Mouse (Mus musculus): ENCODE results near the gene Grap2. TPM values are rescaled to one million over a fixed set of nuclear protein-coding genes. Genes with fewer than 3 reads are reported as not detected.

Grap2 gene
- total RNA-seq (2021) = under 1 TPM; 0.08 to 0.32 TPM
- long read RNA-seq, experiment 1 = 0 reads
- long read RNA-seq, experiment 2 = 0 reads

DNA sequence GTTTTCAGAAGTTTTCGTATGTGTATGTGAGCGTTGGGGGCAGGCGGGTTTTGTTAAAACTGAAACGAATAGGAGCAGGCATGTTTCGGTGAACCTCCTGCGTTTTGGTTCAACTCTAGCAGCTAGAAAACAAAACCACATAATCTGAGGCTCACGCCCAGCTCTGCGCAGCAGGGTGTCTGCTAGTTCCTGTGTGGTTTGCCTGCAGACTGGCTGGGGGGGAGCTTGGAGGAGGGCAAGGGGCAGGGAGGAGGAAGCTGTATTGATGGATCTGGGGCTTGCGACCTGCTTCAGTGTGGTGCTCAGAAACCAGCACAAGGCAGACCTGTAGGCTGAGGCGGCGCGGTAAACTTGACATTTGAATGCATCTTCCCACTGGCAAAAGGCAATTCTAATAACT lies at the start of gene Grap2:
Grap2 (plus strand) TSS at position 304 of the 400 bp plus-strand sequence.
- peak; percentile 41 for DNase-seq

DNA sequence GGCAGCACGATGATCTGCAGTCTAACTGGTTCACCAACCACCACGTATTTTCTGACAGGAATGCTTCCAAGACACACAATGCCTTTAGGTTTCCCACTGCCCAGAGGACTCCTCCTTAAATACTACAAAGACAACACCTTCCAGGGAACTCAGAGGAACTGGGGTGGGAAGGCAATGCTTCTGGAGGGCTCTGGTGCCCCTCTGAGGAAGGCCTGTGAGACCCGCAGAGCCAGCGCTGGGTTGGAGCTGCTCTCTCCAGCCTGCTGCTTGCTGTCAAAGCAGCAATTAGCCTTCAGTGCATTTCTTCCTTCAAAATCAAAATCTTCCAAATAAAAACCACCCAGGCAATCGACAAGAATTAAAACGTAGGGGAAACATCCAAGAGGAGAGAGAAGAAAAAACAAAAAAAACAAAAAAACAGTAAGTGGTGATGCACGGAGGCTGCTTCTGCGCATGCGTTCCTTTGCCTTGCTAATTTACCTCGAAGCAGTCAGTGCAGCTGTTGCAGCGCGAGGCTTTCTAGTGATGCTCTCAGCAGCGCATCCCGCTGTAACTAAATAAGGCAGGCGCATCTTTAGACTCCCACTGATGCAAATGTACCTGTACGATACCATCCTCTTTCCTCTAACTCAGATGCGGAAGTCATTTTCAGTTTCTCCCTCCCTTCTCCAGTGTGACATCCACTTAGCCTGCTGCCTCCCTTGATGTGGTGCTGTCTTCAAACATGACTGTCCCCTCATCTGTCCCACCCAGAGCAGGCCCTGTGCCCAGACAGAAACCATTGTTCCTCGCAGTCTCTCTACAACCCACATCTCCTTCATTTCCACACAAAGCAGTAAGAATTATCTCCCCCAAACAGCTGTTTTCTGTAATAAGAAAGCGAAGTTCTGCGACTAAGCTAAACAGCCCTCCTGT lies 42.2 kb upstream of the Grap2 start:
- DNase-seq = no peak

DNA sequence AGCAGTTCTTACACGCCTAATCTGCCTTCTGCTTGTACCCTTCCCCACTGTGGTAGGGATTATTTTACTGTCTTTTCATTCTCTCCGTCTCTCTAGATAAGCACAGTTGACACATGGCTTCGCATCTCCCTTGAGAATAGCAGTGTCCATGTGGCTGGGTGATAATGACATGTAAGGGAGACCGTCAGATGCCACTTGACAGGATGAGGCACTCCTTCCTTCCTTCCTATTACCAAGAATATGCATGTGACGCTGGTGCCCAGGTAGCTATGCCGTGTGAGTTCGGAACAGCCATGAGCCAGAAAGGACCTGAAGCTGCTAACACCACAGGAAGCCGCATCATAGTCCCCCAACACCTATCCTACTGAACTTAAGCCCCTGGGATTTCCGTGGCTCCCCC lies 41.4 kb upstream of the Grap2 start:
- DNase-seq = no peak

DNA sequence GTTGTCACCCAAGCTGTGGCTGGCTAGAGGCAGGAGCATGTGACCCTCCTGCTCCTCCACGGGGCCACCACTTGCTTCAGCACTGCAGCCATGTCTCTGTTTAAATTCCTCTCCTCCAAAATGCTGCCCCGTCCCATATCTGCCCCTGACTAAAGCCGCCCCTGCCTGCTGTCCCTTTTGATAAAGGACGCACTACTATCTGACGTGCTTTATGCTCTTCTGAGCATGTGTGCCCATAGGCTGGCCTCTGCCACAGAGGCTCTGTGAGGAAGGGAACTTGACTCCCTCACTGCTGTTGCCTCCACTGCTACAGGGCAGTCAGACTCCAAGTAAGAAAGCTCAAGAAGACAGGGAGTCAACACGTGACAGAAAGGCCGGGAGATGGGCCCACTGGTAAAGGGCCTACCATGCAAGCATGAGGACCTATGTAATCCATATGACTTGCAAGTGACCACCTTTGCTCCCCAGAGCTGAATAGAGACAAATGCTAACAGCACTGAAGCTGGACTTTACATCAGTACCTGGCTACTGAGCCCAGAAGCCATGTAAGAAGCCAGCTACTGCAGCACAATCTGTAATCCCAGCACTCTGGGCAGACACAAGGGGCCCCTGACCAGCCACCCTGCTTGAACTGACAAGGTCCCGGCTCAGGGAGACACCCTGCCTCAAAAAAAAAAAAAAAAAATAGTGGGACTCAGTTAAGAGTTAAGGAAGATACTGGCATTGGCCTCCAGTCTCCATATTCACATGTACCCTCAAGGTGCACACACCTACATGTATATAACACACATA lies 39.9 kb upstream of the Grap2 start:
- DNase-seq = no peak

DNA sequence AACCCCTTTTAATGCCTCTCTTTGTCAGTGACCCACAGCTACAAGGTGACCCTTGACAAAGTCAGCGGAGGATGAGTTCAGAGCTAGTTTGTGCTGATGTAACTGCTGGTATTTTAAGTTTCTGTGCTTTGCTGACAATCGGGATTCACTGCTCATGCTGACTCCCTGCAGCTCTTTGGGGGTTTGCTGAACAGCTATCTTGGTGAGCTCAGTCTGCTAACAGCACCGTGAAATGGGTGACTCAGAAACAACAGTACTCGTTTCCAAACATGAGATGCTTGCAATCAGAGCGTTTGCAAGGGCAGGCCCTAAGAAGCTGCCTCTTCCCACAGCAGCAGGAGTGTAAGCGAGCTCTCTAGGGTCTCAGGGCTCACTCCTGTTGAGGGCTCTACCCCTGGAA lies 39.1 kb upstream of the Grap2 start:
- DNase-seq = no peak

DNA sequence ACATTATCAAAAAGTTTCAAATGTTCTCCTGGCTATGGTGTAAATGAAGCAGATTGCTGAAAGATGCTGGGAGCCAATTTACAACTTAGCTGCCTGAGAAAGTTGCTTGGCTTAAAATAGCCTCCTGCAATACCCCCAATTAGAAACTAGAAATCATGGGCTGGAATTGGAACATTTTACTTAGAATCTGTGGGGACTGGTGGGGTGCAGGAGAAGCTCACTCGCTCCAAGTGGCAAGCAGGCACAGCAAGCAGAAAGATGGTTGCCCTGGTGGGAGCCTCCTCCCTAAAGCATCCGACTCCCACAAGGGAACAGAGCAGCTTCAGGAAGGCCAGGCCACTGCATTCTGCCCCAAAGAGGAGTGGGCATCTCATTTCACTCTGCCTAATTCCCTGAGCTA lies 36.3 kb upstream of the Grap2 start:
- DNase-seq = no peak

DNA sequence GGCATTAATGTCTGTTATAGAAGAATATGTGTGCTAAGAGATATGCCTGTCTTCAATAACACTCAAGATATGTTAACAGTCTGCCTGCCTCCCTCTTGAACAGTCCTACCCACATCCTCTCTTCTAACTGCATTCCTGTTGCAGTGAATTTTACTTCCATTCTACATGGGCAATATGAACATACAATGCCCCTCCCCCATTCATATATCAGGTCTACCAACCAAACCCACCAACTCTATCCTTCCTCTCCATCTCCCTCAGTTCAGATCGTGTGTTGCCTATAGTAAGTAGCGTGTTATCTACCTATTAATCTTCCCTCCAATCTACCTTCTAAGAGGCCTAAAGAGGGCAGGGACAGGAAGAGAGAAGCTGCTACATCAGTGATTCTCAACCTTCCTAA lies 34.3 kb upstream of the Grap2 start:
- no peak for DNase-seq

DNA sequence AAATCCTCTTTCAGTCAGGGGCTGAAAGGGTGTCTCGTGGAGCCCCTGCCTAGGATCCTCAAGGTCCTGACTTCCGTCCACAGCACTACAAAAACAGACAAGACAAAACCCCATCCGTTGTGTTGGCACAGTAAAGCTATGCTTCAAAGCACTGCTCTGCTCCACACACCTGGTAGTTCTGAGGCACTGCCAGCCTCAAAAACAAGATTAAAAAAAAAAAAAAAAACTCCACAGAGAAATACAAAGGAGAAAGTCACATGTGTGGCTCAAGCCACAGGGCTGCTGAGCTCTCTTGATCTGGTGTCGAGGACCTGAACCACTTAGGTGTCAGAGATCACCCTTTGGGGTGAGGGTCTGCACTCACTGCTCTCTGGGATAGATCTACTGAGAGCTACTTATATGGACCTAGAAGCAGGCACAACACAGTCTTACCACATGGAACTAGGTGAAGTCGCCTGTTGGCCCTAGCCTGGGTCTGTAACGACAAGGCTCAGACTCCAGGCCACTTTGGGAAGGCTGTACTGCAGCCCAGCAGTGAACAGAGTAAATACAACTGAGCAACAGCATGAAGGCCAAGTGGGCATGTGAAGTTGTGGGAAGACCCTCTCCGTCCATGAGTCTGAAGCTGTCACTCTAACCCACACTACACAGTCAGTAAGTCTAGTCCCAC lies 33.6 kb upstream of the Grap2 start:
- DNase-seq = no peak

DNA sequence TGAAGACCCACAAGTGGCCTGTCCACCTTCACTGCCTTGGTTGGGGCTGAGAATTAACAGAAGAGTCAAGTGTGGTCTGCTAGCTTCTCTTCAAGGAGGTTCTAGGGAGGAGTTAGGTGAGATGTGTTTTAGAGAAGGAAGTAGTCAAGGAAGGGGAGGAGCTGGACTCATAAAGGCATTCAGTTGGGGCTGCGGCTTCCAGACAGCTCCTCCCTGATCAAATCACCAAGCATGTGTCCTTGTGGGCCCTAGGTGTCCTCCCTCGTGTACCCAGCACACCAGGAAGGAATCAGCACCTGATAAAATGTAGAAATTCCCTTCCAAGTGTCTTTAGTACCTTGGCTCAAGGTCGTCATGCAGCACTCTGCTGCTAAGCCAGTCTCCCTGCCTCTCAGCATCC lies 28.3 kb upstream of the Grap2 start:
- DNase-seq = no peak

DNA sequence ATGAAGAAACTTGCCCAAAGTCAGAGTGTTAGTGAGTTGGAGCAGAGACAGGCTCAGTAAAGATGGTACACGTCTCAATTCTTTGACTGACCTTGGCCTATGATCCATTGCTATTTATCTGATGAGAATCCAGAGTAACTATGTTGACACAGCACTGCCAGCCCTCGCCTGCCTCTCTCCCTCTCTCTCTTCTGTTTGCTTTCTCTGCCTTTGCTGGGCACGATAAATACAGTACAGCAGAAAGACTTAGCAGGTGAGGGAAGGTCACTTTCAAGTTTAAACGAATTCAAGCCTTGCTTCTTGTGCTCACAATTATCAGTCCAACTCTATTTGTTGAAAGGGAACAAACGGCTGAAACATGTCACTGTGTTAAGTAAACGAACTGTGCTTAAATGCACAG lies 27.0 kb upstream of the Grap2 start:
- no peak for DNase-seq

DNA sequence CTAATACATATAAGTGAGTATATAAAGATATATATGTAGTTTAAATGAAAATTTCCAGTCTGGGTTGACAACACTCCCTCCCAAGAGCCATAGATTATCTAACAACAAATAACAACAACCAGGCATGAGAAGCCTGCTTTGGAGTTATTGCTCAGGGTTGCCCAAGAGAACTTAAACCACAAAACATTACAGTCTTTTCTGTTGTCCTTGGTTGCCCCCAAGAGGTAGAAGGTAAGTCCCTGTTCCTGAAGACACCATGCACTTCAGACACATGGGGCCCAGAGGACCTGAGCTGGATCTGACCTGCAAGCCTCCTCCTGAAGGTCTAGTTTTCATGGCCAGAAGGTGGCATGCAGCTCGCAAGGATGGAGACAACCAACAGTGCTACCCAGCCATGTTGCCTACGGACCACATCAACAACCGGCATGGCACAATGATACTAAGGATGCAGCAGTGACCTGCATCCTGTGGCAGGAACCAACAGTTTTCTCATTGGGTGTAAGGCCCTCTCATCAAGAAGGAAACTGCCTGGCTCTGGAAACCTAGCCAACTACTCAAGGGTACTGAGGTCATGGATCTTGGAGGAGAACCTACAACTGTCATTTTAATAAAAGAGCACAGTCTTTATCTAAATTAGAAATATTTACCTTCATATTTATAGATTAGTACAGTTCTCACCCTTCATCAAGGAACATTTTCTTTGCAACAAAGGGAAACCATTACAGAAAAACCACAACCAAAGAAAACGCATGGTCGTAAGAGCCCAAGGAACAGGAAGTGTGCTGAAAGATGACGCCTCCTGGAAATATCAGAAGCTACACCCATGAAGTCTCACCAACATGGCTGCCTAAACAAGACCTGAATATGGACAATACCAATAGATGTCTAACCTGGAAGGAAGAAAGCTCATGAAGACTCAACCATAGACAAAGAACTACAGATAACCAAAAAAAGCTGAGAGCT lies 17.3 kb upstream of the Grap2 start:
- DNase-seq = no peak

DNA sequence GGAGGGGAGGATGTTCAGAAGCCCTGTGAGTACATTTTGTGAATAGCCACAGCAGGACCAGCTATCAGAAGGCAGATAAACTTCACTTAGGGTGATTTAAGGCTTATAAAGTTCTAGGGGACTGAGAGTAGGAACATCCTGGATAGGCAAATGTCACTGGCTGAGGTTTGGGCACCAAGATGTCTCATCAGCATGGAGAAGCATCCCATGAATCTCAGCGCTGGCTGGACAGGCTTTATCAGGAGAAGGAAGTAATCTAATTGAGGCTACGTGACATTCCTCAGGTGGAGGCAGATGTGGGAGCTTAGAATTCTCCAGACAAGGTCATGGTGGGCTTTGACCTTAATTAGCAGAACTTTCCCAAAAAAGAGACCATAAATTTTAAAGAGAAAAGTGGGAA lies 16.4 kb upstream of the Grap2 start:
- no peak for DNase-seq

DNA sequence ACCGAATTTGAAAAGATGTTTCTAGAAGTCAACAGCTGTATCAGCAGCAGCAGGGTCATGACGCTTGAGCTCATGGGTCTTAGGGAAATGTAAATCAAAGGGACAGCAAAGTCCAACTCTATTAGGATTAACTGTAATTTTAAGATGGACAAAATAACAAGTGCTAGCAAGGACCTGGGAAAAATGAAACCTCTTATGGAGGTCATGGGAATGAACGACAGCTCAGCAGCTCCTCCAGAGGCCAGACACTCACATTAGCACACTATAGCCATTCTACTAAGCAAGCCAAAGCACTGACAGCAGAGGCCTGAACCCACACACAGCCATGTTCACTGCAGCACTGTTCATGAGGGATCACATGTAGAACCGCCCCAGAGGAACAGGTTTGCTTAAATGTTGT lies 14.6 kb upstream of the Grap2 start:
- DNase-seq = no peak

DNA sequence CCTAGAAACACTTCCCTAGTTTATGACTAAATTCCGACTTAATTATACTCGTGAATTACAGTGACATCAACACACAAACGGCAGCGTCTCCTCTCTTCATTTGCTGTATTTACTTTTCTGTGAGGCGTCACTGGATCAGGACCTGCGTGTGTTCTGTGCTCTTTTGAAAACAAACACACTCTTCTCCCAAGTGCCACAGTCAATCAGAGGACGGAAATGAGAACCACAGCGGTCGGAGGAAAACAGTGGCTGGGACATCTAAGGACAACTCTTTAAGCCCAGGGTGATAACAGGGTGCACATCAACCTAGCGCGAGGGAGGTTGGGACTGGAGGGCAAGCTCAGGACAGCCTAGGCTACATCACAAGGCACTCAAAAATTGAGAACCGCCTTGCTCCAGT lies 12.9 kb upstream of the Grap2 start:
- no peak for DNase-seq

DNA sequence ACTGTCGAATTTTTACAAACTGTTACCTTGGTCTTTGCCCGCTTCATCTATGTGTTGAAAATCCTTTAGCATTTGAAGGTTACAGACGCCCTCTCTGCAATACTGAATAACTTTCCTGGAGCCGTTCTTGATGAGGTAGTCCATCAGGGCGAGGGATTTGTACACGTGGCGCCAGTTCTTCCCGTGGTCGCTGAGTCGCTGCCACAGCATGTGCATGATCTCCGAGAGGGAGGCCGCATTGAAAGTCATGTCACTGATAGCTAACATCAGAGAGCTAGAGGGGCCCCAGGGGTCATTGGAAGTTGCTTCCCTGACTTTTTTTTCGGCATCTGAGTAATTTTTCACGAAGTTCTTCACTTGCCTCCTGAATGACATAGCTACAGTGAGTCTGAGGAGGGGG lies 12.4 kb upstream of the Grap2 start:
- DNase-seq = no peak

DNA sequence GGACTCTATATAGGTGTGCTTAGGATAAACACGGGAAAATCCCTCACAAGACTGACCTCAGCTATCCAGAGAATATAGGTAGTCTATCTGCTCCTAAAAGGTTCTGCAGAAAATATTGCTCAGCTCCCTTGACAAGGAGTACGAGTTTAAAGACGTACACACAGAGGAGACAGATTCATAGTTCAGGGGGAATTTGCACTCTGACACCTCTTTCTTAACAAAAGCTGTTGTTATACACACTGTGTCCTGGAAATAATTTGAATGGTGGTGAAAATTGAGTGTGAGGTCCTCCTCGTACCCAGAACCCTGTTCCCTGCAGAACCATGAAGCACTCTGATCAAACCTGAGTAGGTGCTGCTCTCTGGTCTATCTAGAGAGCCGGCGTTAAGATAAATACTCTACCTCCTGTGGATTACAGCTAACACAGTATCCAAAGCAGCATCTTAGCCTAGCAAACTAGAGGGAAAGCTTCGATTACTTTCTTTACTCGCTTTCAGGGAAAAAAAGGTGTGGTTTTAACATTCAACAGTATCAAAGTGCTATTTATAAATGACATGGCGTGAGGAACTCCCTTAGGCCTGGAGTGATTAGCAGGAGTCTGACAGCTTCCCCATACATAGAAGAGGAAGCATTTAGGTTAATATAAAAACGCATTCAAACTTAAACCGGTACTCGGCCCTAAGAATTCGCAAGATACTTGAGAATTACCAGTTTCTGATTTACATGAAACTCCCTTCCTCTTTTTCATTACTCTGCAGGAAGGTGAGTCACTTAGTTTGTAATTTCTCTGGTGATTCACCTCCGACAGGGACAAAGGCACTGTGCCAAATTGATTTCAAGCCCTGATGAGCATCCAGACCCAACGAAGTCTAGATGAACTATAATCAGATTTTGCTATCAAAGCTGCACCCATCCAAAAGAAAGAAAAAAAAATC lies 11.5 kb upstream of the Grap2 start:
- no peak for DNase-seq

DNA sequence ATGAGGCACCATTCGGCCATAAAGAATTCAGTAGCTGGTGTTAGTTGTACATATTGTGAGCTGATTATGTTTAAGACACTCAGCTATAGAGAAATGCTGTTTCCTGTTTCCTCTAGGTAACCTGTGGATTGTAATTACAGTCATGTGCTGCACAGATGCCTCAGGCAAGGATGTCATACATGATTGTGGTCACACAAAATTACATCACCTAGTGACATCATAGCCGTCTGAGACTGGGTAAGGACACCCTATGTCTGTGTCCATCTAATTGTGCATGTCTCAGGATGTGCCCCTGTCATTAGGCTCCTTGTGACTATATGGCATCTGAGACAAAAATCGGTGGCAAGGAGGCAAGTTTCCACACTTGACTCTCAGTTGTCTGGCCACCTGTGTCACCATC lies 9.9 kb upstream of the Grap2 start:
- DNase-seq = no peak

DNA sequence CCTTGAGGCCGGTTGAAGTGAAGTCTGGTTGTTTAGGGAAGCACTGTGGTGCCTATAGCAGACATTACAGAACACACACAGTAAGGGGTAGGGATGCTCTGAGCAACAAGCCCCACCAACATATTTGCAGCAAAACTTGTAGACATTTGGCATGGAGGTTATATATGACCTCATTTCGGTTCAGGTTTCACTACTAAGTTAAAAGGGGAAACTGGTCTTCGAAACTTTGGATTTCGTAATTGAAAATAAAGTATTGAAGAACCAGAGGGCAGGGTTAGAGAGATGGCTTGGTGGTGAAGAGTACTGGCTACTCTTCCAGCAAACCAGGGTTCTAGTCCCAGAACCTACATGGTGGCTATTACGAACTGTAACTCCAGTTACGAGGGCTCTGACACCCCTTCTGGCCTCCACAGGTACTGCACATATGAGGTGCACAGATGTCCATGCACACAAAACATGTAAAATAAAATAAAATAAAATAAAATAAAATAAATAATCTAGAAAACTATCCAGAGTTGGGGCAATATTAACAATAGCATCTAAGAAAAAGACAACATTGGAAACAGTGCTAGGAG lies 8.7 kb upstream of the Grap2 start:
- DNase-seq = no peak

DNA sequence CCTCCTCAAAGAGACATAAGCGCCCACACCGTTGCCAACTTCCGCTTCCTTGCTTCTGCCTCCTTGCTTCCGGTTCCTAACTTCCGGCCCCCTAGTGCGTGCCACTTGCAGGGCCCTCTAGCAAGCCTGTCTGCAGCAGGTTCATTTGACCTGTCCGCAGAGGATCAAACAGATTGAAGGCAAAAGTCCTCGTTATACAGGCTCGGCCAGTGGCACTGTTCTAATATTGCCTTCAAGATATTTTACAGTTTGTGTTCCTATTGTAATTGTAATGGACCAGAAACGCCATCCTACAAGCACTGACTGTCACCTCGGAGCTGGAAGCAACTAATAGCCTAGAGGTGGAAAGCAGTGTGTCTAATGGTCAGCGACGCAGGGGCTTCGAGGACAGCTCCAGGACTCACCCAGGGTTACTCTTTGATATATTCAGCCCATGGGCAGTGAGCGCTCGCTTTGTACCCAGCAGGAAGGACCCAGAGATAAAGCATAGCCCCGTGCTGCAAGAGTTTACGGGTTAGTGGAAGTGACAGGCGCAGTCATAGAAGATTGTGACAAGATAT lies 7.2 kb upstream of the Grap2 start, which contains the start of gene Enthd1:
Enthd1 (minus strand) TSS at position 51 of the 560 bp plus-strand sequence.
- no peak for DNase-seq

DNA sequence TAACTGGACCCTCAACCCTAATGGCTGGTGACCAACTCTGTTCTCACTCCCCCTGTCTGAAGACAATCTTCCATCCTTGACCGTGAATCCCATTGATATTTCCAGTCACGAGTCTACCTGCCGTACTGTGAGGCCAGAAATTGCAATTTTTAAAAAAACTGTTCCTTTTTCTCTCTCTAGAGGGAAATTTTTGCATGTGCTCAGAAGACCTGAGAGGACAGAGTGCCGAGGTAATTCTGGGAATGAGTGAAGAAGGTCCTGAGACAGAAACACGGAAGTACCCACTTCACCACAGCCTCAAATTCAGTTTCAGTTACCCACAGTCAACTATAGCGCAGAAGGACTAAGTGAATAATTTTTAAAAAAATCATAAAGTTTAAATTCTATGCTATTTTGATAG lies 5.7 kb upstream of the Grap2 start:
- no peak for DNase-seq

All from gastrocnemius, postnatal 25 days (tissue).